Mouse (Mus musculus) cortical plate, adult 2 months (tissue): ENCODE results near the gene Calu. TPM values are rescaled to one million over a fixed set of nuclear protein-coding genes. Genes with fewer than 3 reads are reported as not detected.
A peak's percentile ranks its signal among the peaks of the same experiment; 100 is the strongest.
"Not testable (repeated sequence)": the region's sequence is repeated elsewhere in the genome, so short reads cannot be mapped to it uniquely, and the experiment has no call there.

Source experiments
- H3K27ac ChIP-seq: fragments of 200-500 bp; 2 replicates; pipeline ENCODE4 v1.5.1; 2012; ENCODE audit warnings: low read length, control low read depth, inconsistent platforms; ENCODE audit not compliant: insufficient read depth
- H3K4me1 ChIP-seq: fragments of 200-500 bp; 2 replicates; pipeline ENCODE4 v1.6.1; 2011; ENCODE audit warnings: low read length; ENCODE audit not compliant: control insufficient read depth, insufficient read depth
- H3K4me3 ChIP-seq: fragments of 200-500 bp; 2 replicates; pipeline ENCODE4 v1.5.1; 2011; ENCODE audit warnings: mild to moderate bottlenecking, low read length, control low read depth; ENCODE audit not compliant: insufficient read depth
- CTCF ChIP-seq: fragments of 200-500 bp; IDR thresholded peaks from 2 replicates; pipeline ENCODE4 v1.5.1; 2011; ENCODE audit warnings: mild to moderate bottlenecking, control low read depth, low read length; ENCODE audit not compliant: insufficient read depth; ENCODE audit errors: extremely low read depth
- POLR2A ChIP-seq: fragments of 200-500 bp; IDR thresholded peaks from 2 replicates; pipeline ENCODE4 v1.6.1; 2011; ENCODE audit warnings: mild to moderate bottlenecking, low read length, control low read depth; ENCODE audit not compliant: insufficient read depth; ENCODE audit errors: extremely low read depth
- polyA plus RNA-seq: library from polyadenylated mRNA; depleted of rRNA; stranded (reverse); fragments of >200 nt; gene quantifications from 2 replicates; pipeline ENCODE4 v1.2.3, GENCODE M21; 2012

Gene Calu
- polyA plus RNA-seq, 1 experiment = 67.4 TPM

GRCm38 (mm10) chr6:29318879-29319278, 29.0 kb upstream of the Calu start, which contains the start of gene Fam71f1:
Gene Fam71f1, plus strand, starts transcription at chr6:29319140.
- Histone ChIP-seq H3K27ac (no peak within 1 kb of the TSS), H3K4me1 (no peaks in the 10 kb centered on the region), H3K4me3 (no peak within 1 kb of the TSS)
- no peak for TF ChIP-seq POLR2A
- no peak for TF ChIP-seq CTCF

- Histone ChIP-seq H3K4me1 (no peaks in the 10 kb centered on the region), H3K4me3 (no peak overlapping the region), H3K27ac (no peak overlapping the region)
- no peak for TF ChIP-seq POLR2A
- no peak for TF ChIP-seq CTCF
Observed at GRCm38 (mm10) chr6:29321586-29321985, 26.3 kb upstream of the Calu start.

GRCm38 (mm10) chr6:29322147-29322546, 25.7 kb upstream of the Calu start:
- Histone ChIP-seq H3K4me3 (no peak overlapping the region), H3K4me1 (no peaks in the 10 kb centered on the region), H3K27ac (no peak overlapping the region)
- TF ChIP-seq CTCF (no peak), POLR2A (no peak)

GRCm38 (mm10) chr6:29322735-29323134, 25.1 kb upstream of the Calu start:
- Histone ChIP-seq H3K27ac (no peak overlapping the region), H3K4me1 (no peaks in the 10 kb centered on the region), H3K4me3 (no peak overlapping the region)
- TF ChIP-seq POLR2A = no peak
- no peak for TF ChIP-seq CTCF

- TF ChIP-seq POLR2A (no peak), CTCF (no peak)
Observed at GRCm38 (mm10) chr6:29326961-29327360, 20.9 kb upstream of the Calu start.

GRCm38 (mm10) chr6:29329514-29329913, 18.4 kb upstream of the Calu start:
- no peaks in the 10 kb centered on the region for H3K4me1 ChIP-seq
- TF ChIP-seq POLR2A = no peak
- TF ChIP-seq CTCF = no peak
- H3K4me3 ChIP-seq = no peak overlapping the region
- no peak overlapping the region for H3K27ac ChIP-seq

More at GRCm38 (mm10) chr6:29326961-29327360, 20.9 kb upstream of the Calu start:
- H3K27ac ChIP-seq = no peak overlapping the region
- no peak overlapping the region for H3K4me3 ChIP-seq
- no peaks in the 10 kb centered on the region for H3K4me1 ChIP-seq

GRCm38 (mm10) chr6:29346512-29346911, 1.4 kb upstream of the Calu start:
- H3K4me3 ChIP-seq, H3K27ac ChIP-seq, H3K4me1 ChIP-seq: not testable (repeated sequence)

GRCm38 (mm10) chr6:29347189-29347588, 680 bp upstream of the Calu start:
- Histone ChIP-seq H3K27ac (peak overlapping the region; percentile 49), H3K4me1 (no peaks in the 10 kb centered on the region), H3K4me3 (peak overlapping the region; percentile 93)
- no peak for TF ChIP-seq POLR2A
- TF ChIP-seq CTCF = no peak

- Histone ChIP-seq H3K4me3 (peak overlapping the region; percentile 93), H3K27ac (peak overlapping the region; percentile 59; the same call in 1 of the 2 replicates), H3K4me1 (peaks cover 2% of the 10 kb centered on the region; the same call in 1 of the 2 replicates)
- TF ChIP-seq POLR2A (no peak), CTCF (no peak)
Observed at GRCm38 (mm10) chr6:29348371-29348724, 479 bp downstream of the Calu start.

- Histone ChIP-seq H3K4me3 (no peak overlapping the region), H3K27ac (no peak overlapping the region), H3K4me1 (peaks cover 2% of the 10 kb centered on the region; the same call in 1 of the 2 replicates)
- TF ChIP-seq CTCF (no peak), POLR2A (no peak)
Observed at GRCm38 (mm10) chr6:29351613-29352012, 3.7 kb downstream of the Calu start.
